Comparison of ENCODE assay signal across 19 mouse cellular contexts in genomic region chr12:96090995-96091394, GRCm38 (mm10).
DNase-seq lines count a peak whose midpoint lies in the region; ATAC-seq and TF ChIP-seq lines count a peak whose summit lies in the region.
"Had no signal": no experiment of that assay in that cellular context is flagged by ENCODE, and none has a peak within 500 bp of the region (broad histone marks: within the 10 kb centered on the region; RNA-seq: fewer than 3 reads in every experiment).

No protein-coding gene starts in this region.

- no peak overlapping the region for H3K4me3 ChIP-seq in heart, adult 2 months
- H3K4me3 ChIP-seq in layer of hippocampus, adult 2 months = no peak overlapping the region
- no peak overlapping the region for H3K4me3 ChIP-seq in midbrain, postnatal 0 days (ENCODE audit: low read depth, low read length)
- no peak overlapping the region for H3K4me3 ChIP-seq in midbrain, embryonic 13.5 days (replicated peaks)
- no peak overlapping the region for H3K4me3 ChIP-seq in stomach, postnatal 0 days (ENCODE audit: low read depth, low read length)
- H3K4me3 ChIP-seq in neural tube, embryonic 15.5 days (replicated peaks) = no peak overlapping the region
- H3K4me3 ChIP-seq: embryonic facial prominence, embryonic 10.5 days; embryonic facial prominence, embryonic 12.5 days; forebrain, embryonic 13.5 days; forebrain, embryonic 15.5 days had no signal

- peak; percentile 26 for TF ChIP-seq CTCF in heart, adult 2 months (IDR thresholded peaks at IDR 0.05)
- TF ChIP-seq CTCF in layer of hippocampus, adult 2 months (conservative IDR thresholded peaks at IDR 0.05) = peak; percentile 52
- peak; percentile 26 for TF ChIP-seq CTCF in midbrain, postnatal 0 days (IDR thresholded peaks at IDR 0.05)
- peak; percentile 21; the same call in 1 of the 2 replicates for TF ChIP-seq CTCF in stomach, postnatal 0 days (IDR thresholded peaks at IDR 0.05; ENCODE audit: low read depth)

- no peaks in the 10 kb centered on the region for H3K79me2 ChIP-seq in heart, adult 2 months (replicated peaks; ENCODE audit: control insufficient read depth, insufficient read depth, low read length)

- TF ChIP-seq EP300 in heart, adult 2 months (IDR thresholded peaks at IDR 0.05; ENCODE audit: insufficient read depth, low read depth, low read length) = no peak
- no peak for TF ChIP-seq EP300 in stomach, postnatal 0 days (optimal IDR thresholded peaks at IDR 0.05)

- no peak for TF ChIP-seq POLR2A in heart, adult 2 months (IDR thresholded peaks at IDR 0.05; ENCODE audit: insufficient read depth, low read depth, low read length)

- intact Hi-C loops in heart, adult 2 months (cut with DNase I) = no loop called here

- H3K4me2 ChIP-seq in midbrain, postnatal 0 days (ENCODE audit: low read depth, low read length, poor library complexity, severe bottlenecking) = no peak overlapping the region
- H3K4me2 ChIP-seq in midbrain, embryonic 13.5 days (replicated peaks) = no peak overlapping the region
- H3K4me2 ChIP-seq in stomach, postnatal 0 days (replicated peaks; ENCODE audit: low read depth) = no peak overlapping the region
- no peak overlapping the region for H3K4me2 ChIP-seq in neural tube, embryonic 15.5 days
- H3K4me2 ChIP-seq: embryonic facial prominence, embryonic 12.5 days; forebrain, embryonic 13.5 days; forebrain, embryonic 15.5 days had no signal

- H3K9ac ChIP-seq in heart, adult 2 months (ENCODE audit: low read depth, low read length) = no peak overlapping the region
- no peak overlapping the region for H3K9ac ChIP-seq in midbrain, postnatal 0 days (replicated peaks; ENCODE audit: low read length, poor library complexity, severe bottlenecking)
- H3K9ac ChIP-seq in midbrain, embryonic 13.5 days (replicated peaks) = no peak overlapping the region
- H3K9ac ChIP-seq in stomach, postnatal 0 days (ENCODE audit: low read length) = no peak overlapping the region
- no peak overlapping the region for H3K9ac ChIP-seq in neural tube, embryonic 15.5 days (replicated peaks)
- H3K9ac ChIP-seq: embryonic facial prominence, embryonic 12.5 days; forebrain, embryonic 13.5 days; forebrain, embryonic 15.5 days had no signal

- DNase-seq in heart, adult 2 months = no peak
- no peak for DNase-seq in heart, adult 8-10 months (ENCODE audit: low spot score)
- DNase-seq in layer of hippocampus, adult 2 months (ENCODE audit: low spot score in 2 of 2) = no peak
- DNase-seq in layer of hippocampus, postnatal 10 days (ENCODE audit: low spot score in 2 of 2) = no peak
- no peak for DNase-seq in midbrain, postnatal 0 days (ENCODE audit: low spot score)
- no peak for DNase-seq in stomach, postnatal 0 days (ENCODE audit: low spot score)
- DNase-seq: adrenal gland, adult 2 months; adrenal gland, postnatal 25 days; cerebellum, adult 11 months; cerebellum, adult 18-20 months; cerebellum, adult 8-10 months; cerebellum, adult 9-11 months; cerebellum, postnatal 36 days had no signal

- no peaks in the 10 kb centered on the region for H3K9me3 ChIP-seq in midbrain, postnatal 0 days (ENCODE audit: low read length)
- no peaks in the 10 kb centered on the region for H3K9me3 ChIP-seq in midbrain, embryonic 13.5 days
- no peaks in the 10 kb centered on the region for H3K9me3 ChIP-seq in stomach, postnatal 0 days (ENCODE audit: control insufficient read depth, low read length)
- H3K9me3 ChIP-seq in neural tube, embryonic 15.5 days (replicated peaks) = no peaks in the 10 kb centered on the region
- H3K9me3 ChIP-seq: embryonic facial prominence, embryonic 10.5 days; embryonic facial prominence, embryonic 12.5 days; forebrain, embryonic 13.5 days; forebrain, embryonic 15.5 days had no signal

- no peak for ATAC-seq in midbrain, postnatal 0 days (ENCODE audit: low FRiP score)
- no peak for ATAC-seq in midbrain, embryonic 13.5 days
- ATAC-seq in stomach, postnatal 0 days (ENCODE audit: low FRiP score, low TSS enrichment) = no peak
- no peak for ATAC-seq in neural tube, embryonic 15.5 days (ENCODE audit: low FRiP score)
- ATAC-seq: forebrain, embryonic 13.5 days; forebrain, embryonic 15.5 days had no signal

- H3K27me3 ChIP-seq in heart, adult 2 months (ENCODE audit: control insufficient read depth, insufficient read depth, low read length) = no peaks in the 10 kb centered on the region
- no peaks in the 10 kb centered on the region for H3K27me3 ChIP-seq in midbrain, postnatal 0 days (ENCODE audit: insufficient read depth, low read length)
- no peaks in the 10 kb centered on the region for H3K27me3 ChIP-seq in midbrain, embryonic 13.5 days
- no peaks in the 10 kb centered on the region for H3K27me3 ChIP-seq in stomach, postnatal 0 days (ENCODE audit: control insufficient read depth, insufficient read depth, low read length)
- no peaks in the 10 kb centered on the region for H3K27me3 ChIP-seq in neural tube, embryonic 15.5 days (replicated peaks)
- H3K27me3 ChIP-seq: embryonic facial prominence, embryonic 12.5 days; forebrain, embryonic 13.5 days; forebrain, embryonic 15.5 days had no signal

- H3K36me3 ChIP-seq in heart, adult 2 months (ENCODE audit: control insufficient read depth, insufficient read depth, low read length) = no peaks in the 10 kb centered on the region
- no peaks in the 10 kb centered on the region for H3K36me3 ChIP-seq in midbrain, postnatal 0 days (ENCODE audit: insufficient read depth, low read length)
- H3K36me3 ChIP-seq in midbrain, embryonic 13.5 days = no peaks in the 10 kb centered on the region
- no peaks in the 10 kb centered on the region for H3K36me3 ChIP-seq in stomach, postnatal 0 days (ENCODE audit: control insufficient read depth, insufficient read depth, low read length)
- no peaks in the 10 kb centered on the region for H3K36me3 ChIP-seq in neural tube, embryonic 15.5 days
- H3K36me3 ChIP-seq: embryonic facial prominence, embryonic 10.5 days; embryonic facial prominence, embryonic 12.5 days; forebrain, embryonic 15.5 days had no signal

- H3K27ac ChIP-seq in heart, adult 2 months = no peak overlapping the region
- no peak overlapping the region for H3K27ac ChIP-seq in layer of hippocampus, adult 2 months
- H3K27ac ChIP-seq in midbrain, postnatal 0 days (ENCODE audit: low read depth, low read length) = no peak overlapping the region
- no peak overlapping the region for H3K27ac ChIP-seq in midbrain, embryonic 13.5 days
- H3K27ac ChIP-seq in stomach, postnatal 0 days (replicated peaks) = no peak overlapping the region
- H3K27ac ChIP-seq in neural tube, embryonic 15.5 days (replicated peaks) = no peak overlapping the region
- H3K27ac ChIP-seq: embryonic facial prominence, embryonic 10.5 days; embryonic facial prominence, embryonic 12.5 days; forebrain, embryonic 13.5 days; forebrain, embryonic 15.5 days had no signal

- WGBS in heart, adult 2 months = 88% methylated on average over 2 of the region's 2 CpGs
- WGBS in midbrain, postnatal 0 days = 96% methylated on average over 2 of the region's 2 CpGs
- WGBS in midbrain, embryonic 13.5 days = 98% methylated on average over 2 of the region's 2 CpGs
- WGBS in stomach, postnatal 0 days = 91% methylated on average over 2 of the region's 2 CpGs
- WGBS in neural tube, embryonic 15.5 days = 94% methylated on average over 2 of the region's 2 CpGs

- H3K4me1 ChIP-seq in heart, adult 2 months (ENCODE audit: control insufficient read depth, insufficient read depth, low read length) = no peaks in the 10 kb centered on the region
- no peaks in the 10 kb centered on the region for H3K4me1 ChIP-seq in midbrain, postnatal 0 days (ENCODE audit: insufficient read depth, low read length)
- H3K4me1 ChIP-seq in midbrain, embryonic 13.5 days (replicated peaks) = no peaks in the 10 kb centered on the region
- no peaks in the 10 kb centered on the region for H3K4me1 ChIP-seq in stomach, postnatal 0 days (replicated peaks; ENCODE audit: control insufficient read depth, insufficient read depth)
- no peaks in the 10 kb centered on the region for H3K4me1 ChIP-seq in neural tube, embryonic 15.5 days
- H3K4me1 ChIP-seq: embryonic facial prominence, embryonic 10.5 days; embryonic facial prominence, embryonic 12.5 days; forebrain, embryonic 13.5 days; forebrain, embryonic 15.5 days had no signal
